Mouse (Mus musculus): ENCODE data around the gene Heca.

GRCm38 (mm10) chr10:17990576-17990975 lies 42.7 kb upstream of the Heca start:
- TF ChIP-seq POLR2A (IDR thresholded peaks at IDR 0.05; ENCODE audit: insufficient read depth, low read length) (no peak), EP300 (IDR thresholded peaks at IDR 0.05; ENCODE audit: insufficient read depth, low read depth, low read length) (no peak)

Measured in ES-Bruce4 (cell line).